25 mouse cellular contexts compared by ENCODE assay signal in the genomic region with DNA sequence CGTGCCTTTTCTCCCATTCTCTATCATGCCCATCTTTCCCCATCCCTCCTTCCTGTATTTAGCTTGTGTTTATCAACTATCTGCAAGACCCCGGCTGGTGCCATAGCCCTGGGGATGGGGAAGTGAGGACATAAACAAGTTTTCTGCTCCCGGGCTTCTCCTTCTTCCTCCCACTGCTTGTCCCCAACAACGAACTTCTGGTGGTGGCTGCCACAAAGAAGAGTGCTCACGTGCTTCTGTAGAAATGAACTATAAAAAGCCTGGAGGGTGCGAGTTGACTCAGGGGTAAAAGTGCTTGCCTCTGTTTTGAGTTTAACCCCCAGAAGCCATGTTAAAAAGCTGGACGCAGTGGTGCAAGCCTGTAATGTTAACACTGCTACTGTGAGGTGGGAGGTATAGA. TPM values are rescaled to one million over a fixed set of nuclear protein-coding genes. Genes with fewer than 3 reads are reported as not detected.
A peak's percentile ranks its signal among the peaks of the same experiment; 100 is the strongest.
DNase-seq lines count a peak whose midpoint lies in the region; ATAC-seq and TF ChIP-seq lines count a peak whose summit lies in the region.
"Had no signal": no experiment of that assay in that cellular context is flagged by ENCODE, and none has a peak within 500 bp of the region (broad histone marks: within the 10 kb centered on the region; RNA-seq: fewer than 3 reads in every experiment).

No protein-coding gene starts in this region.

- no peak overlapping the region for H3K4me2 ChIP-seq in liver, embryonic 11.5 days
- H3K4me2 ChIP-seq in heart, embryonic 13.5 days, result peak overlapping the region; percentile 13; the same call in 1 of the 2 replicates
- H3K4me2 ChIP-seq in liver, postnatal 0 days (ENCODE audit: low read depth, low read length), result no peak overlapping the region
- H3K4me2 ChIP-seq: hindbrain, embryonic 14.5 days; lung, embryonic 15.5 days; midbrain, embryonic 13.5 days had no signal

- intact Hi-C loops in left cerebral cortex, postnatal 25 days (cut with DNase I), result loop anchor here (5.0 kb wide), 1 partner anchor 243 kb away; no protein-coding TSS in a partner anchor
- intact Hi-C loops in left cerebral cortex, adult 2 months (cut with DNase I), result loop anchor here (5.0 kb wide), 1 partner anchor 243 kb away; no protein-coding TSS in a partner anchor

- no peak for TF ChIP-seq EP300 in liver, postnatal 0 days (IDR thresholded peaks at IDR 0.05; ENCODE audit: low read depth)

- no peaks in the 10 kb centered on the region for H3K4me1 ChIP-seq in liver, embryonic 11.5 days (replicated peaks; ENCODE audit: control insufficient read depth, insufficient read depth, low read length)
- H3K4me1 ChIP-seq in bone marrow macrophage, adult 2 months (ENCODE audit: control insufficient read depth, insufficient read depth, low read length), result peaks cover 43% of the 10 kb centered on the region
- peaks cover 12% of the 10 kb centered on the region for H3K4me1 ChIP-seq in heart, embryonic 13.5 days
- H3K4me1 ChIP-seq in liver, postnatal 0 days (ENCODE audit: insufficient read depth), result no peaks in the 10 kb centered on the region; the same call in 1 of the 2 replicates
- H3K4me1 ChIP-seq: lung, embryonic 15.5 days; midbrain, embryonic 13.5 days had no signal

- TF ChIP-seq POLR2A in bone marrow macrophage, adult 2 months (IDR thresholded peaks at IDR 0.05; ENCODE audit: borderline replicate concordance, low read depth, low read length), result no peak

- no peak for ATAC-seq in liver, embryonic 11.5 days (replicated peaks; ENCODE audit: low FRiP score)
- ATAC-seq in heart, embryonic 13.5 days (ENCODE audit: extremely low read depth, insufficient number of reproducible peaks, low FRiP score, low TSS enrichment), result no peak
- no peak for ATAC-seq in liver, postnatal 0 days
- ATAC-seq: CD4-positive, CD25-positive, alpha-beta regulatory T cell, adult 4 months; forebrain, embryonic 16.5 days; intestine, embryonic 16.5 days; midbrain, embryonic 13.5 days had no signal

- no peaks in the 10 kb centered on the region for H3K9me3 ChIP-seq in liver, embryonic 11.5 days (ENCODE audit: control insufficient read depth, low read length)
- H3K9me3 ChIP-seq in heart, embryonic 13.5 days, result 0 out of 2 replicates have a peak, but pooled peaks cover 7% of the 10 kb centered on the region
- no peaks in the 10 kb centered on the region; the same call in 1 of the 2 replicates for H3K9me3 ChIP-seq in liver, postnatal 0 days (ENCODE audit: low read length)
- H3K9me3 ChIP-seq: lung, embryonic 15.5 days; midbrain, embryonic 13.5 days had no signal

- no peak overlapping the region for H3K27ac ChIP-seq in liver, embryonic 11.5 days (ENCODE audit: low read depth, low read length)
- H3K27ac ChIP-seq in bone marrow macrophage, adult 2 months (ENCODE audit: insufficient read depth, low read depth, low read length), result peak overlapping the region; percentile 96
- H3K27ac ChIP-seq in heart, embryonic 13.5 days (replicated peaks), result no peak overlapping the region
- H3K27ac ChIP-seq in liver, postnatal 0 days (ENCODE audit: low read depth), result peak overlapping the region; percentile 60
- no peak overlapping the region for H3K27ac ChIP-seq in left cerebral cortex, adult 2 months
- H3K27ac ChIP-seq: hindbrain, embryonic 14.5 days; kidney, postnatal 0 days; lung, embryonic 15.5 days; midbrain, embryonic 13.5 days had no signal

- H3K27me3 ChIP-seq in liver, embryonic 11.5 days (replicated peaks; ENCODE audit: control insufficient read depth, insufficient read depth, low read length), result no peaks in the 10 kb centered on the region
- H3K27me3 ChIP-seq in heart, embryonic 13.5 days (replicated peaks), result 0 out of 2 replicates have a peak, but pooled peaks cover 4% of the 10 kb centered on the region
- H3K27me3 ChIP-seq in liver, postnatal 0 days (ENCODE audit: insufficient read depth, low read length), result no peaks in the 10 kb centered on the region

- no peak for TF ChIP-seq CTCF in bone marrow macrophage, adult 2 months (IDR thresholded peaks at IDR 0.05; ENCODE audit: low read depth, low read length)
- TF ChIP-seq CTCF in liver, postnatal 0 days (IDR thresholded peaks at IDR 0.05; ENCODE audit: low read depth), result no peak
- TF ChIP-seq CTCF in left cerebral cortex, adult 2 months (IDR thresholded peaks at IDR 0.05), result no peak

- no peaks in the 10 kb centered on the region for H3K36me3 ChIP-seq in liver, embryonic 11.5 days (ENCODE audit: control insufficient read depth, insufficient read depth, low read length)
- no peaks in the 10 kb centered on the region for H3K36me3 ChIP-seq in heart, embryonic 13.5 days
- no peaks in the 10 kb centered on the region for H3K36me3 ChIP-seq in liver, postnatal 0 days (replicated peaks; ENCODE audit: insufficient read depth, low read length)
- H3K36me3 ChIP-seq: lung, embryonic 15.5 days; midbrain, embryonic 13.5 days had no signal

- DNase-seq in liver, result peak; percentile 27
- DNase-seq in liver, embryonic 11.5 days (ENCODE audit: low spot score), result no peak
- no peak for DNase-seq in liver, postnatal 0 days
- no peak for DNase-seq in left cerebral cortex, postnatal 25 days (ENCODE audit: low spot score in 2 of 2)
- DNase-seq in left cerebral cortex, adult 2 months (ENCODE audit: extremely low spot score in 1 of 2, low spot score in 2 of 2), result no peak
- no peak for DNase-seq in gastrocnemius, postnatal 4 days (ENCODE audit: low spot score in 2 of 2)
- DNase-seq: cerebellum, adult 11 months; cerebellum, postnatal 25 days had no signal

- H3K9ac ChIP-seq in liver, embryonic 11.5 days (ENCODE audit: low read depth, low read length), result no peak overlapping the region
- no peak overlapping the region for H3K9ac ChIP-seq in heart, embryonic 13.5 days
- H3K9ac ChIP-seq in liver, postnatal 0 days (replicated peaks), result no peak overlapping the region
- H3K9ac ChIP-seq: hindbrain, embryonic 14.5 days; lung, embryonic 15.5 days; midbrain, embryonic 13.5 days had no signal

- WGBS in liver, embryonic 11.5 days, result 26% methylated on average over 7 of the region's 7 CpGs
- 15% methylated on average over 7 of the region's 7 CpGs for WGBS in heart, embryonic 13.5 days
- 15% methylated on average over 7 of the region's 7 CpGs for WGBS in liver, postnatal 0 days (ENCODE audit: insufficient replicate concordance)

- H3K4me3 ChIP-seq in liver, embryonic 11.5 days (ENCODE audit: low read depth, low read length), result no peak overlapping the region
- no peak overlapping the region for H3K4me3 ChIP-seq in bone marrow macrophage, adult 2 months (ENCODE audit: insufficient read depth, low read length)
- H3K4me3 ChIP-seq in heart, embryonic 13.5 days, result no peak overlapping the region
- H3K4me3 ChIP-seq in liver, postnatal 0 days (ENCODE audit: low read depth, low read length), result no peak overlapping the region
- no peak overlapping the region for H3K4me3 ChIP-seq in left cerebral cortex, adult 2 months
- H3K4me3 ChIP-seq: lung, embryonic 15.5 days; midbrain, embryonic 13.5 days had no signal

RNA-seq across cellular contexts. Expression of a gene that starts 19.2 kb away (rescaled TPM):
- 0.49 and 0.55 TPM in 2 replicates for polyA plus RNA-seq in liver, embryonic 11.5 days (2014; fragmentation: Nextera tagmentation; extraction: Ambion mirVana)
- 194 and 220 TPM in 2 replicates for polyA plus RNA-seq in bone marrow macrophage, adult 2 months (2012; ENCODE audit: insufficient read depth, insufficient read length, missing spikeins)
- 0.45 and 0.49 TPM in 2 replicates for polyA plus RNA-seq in heart, embryonic 13.5 days (2015; fragmentation: Nextera tagmentation; extraction: Ambion mirVana)
- 1.8 and 2.5 TPM in 2 replicates for polyA plus RNA-seq in liver, postnatal 0 days (2015; fragmentation: Nextera tagmentation; extraction: Ambion mirVana)
- total RNA-seq in left cerebral cortex, postnatal 25 days (2021), result not detected
- total RNA-seq in left cerebral cortex, adult 2 months (2021), result not detected
- 1 to 10 TPM in 1 of 2 experiments, under 1 TPM in 1; 0.49 to 1.1 TPM for total RNA-seq in gastrocnemius, postnatal 4 days (2021)
- total RNA-seq: layer of hippocampus, adult 18-20 months; left cerebral cortex, adult 18-20 months; MEL had no signal
- polyA plus RNA-seq: embryonic facial prominence, embryonic 11.5 days; limb, embryonic 11.5 days had no signal

RNA-seq across cellular contexts. Expression of a gene that starts 25.1 kb away (rescaled TPM):
- polyA plus RNA-seq in liver, embryonic 11.5 days (2014; fragmentation: Nextera tagmentation; extraction: Ambion mirVana), result 4.1 and 5.4 TPM in 2 replicates
- polyA plus RNA-seq in bone marrow macrophage, adult 2 months (2012; ENCODE audit: insufficient read depth, insufficient read length, missing spikeins), result 202 and 239 TPM in 2 replicates
- 0.82 and 1.4 TPM in 2 replicates for polyA plus RNA-seq in heart, embryonic 13.5 days (2015; fragmentation: Nextera tagmentation; extraction: Ambion mirVana)
- polyA plus RNA-seq in liver, postnatal 0 days (2015; fragmentation: Nextera tagmentation; extraction: Ambion mirVana), result 7.7 and 9.7 TPM in 2 replicates
- under 1 TPM; 0.37 to 0.55 TPM for total RNA-seq in left cerebral cortex, postnatal 25 days (2021)
- under 1 TPM; 0.56 to 0.84 TPM for total RNA-seq in left cerebral cortex, adult 2 months (2021)
- 1 to 10 TPM; 1.3 to 2.0 TPM for total RNA-seq in gastrocnemius, postnatal 4 days (2021)
- total RNA-seq: MEL had no signal

RNA-seq across cellular contexts. Expression of a gene that starts 54.0 kb away (rescaled TPM):
- polyA plus RNA-seq in liver, embryonic 11.5 days (2014; fragmentation: Nextera tagmentation; extraction: Ambion mirVana), result not detected in 2 replicates
- 1.5 and 1.7 TPM in 2 replicates for polyA plus RNA-seq in bone marrow macrophage, adult 2 months (2012; ENCODE audit: insufficient read depth, insufficient read length, missing spikeins)
- polyA plus RNA-seq in heart, embryonic 13.5 days (2015; fragmentation: Nextera tagmentation; extraction: Ambion mirVana), result not detected in 2 replicates
- 0.29 TPM in 1 of 2 replicates, not detected in the other for polyA plus RNA-seq in liver, postnatal 0 days (2015; fragmentation: Nextera tagmentation; extraction: Ambion mirVana)
- not detected for total RNA-seq in left cerebral cortex, postnatal 25 days (2021)
- not detected for total RNA-seq in left cerebral cortex, adult 2 months (2021)
- total RNA-seq in gastrocnemius, postnatal 4 days (2021), result not detected
- total RNA-seq: heart, adult 18-20 months; layer of hippocampus, adult 18-20 months; left cerebral cortex, adult 18-20 months; MEL; neutrophil, adult 5-6 weeks had no signal
- polyA plus RNA-seq: CD4-positive, CD25-positive, alpha-beta regulatory T cell, adult 4 months; embryonic facial prominence, embryonic 11.5 days; forebrain, embryonic 16.5 days; hindbrain, embryonic 14.5 days; intestine, embryonic 16.5 days; kidney, postnatal 0 days; limb, embryonic 11.5 days; lung, embryonic 15.5 days; midbrain, embryonic 13.5 days; small intestine, adult 2 months had no signal

Comparison
In these comparisons a context has a peak if more than half of its experiments do, and no peak if none do; other contexts are left out.
1. H3K27ac ChIP-seq: peak in bone marrow macrophage, adult 2 months (single experiment) and liver, postnatal 0 days (single experiment); none in liver, embryonic 11.5 days (single experiment), heart, embryonic 13.5 days (single experiment) and left cerebral cortex, adult 2 months (single experiment).
2. RNA of a gene that starts 19.2 kb away (polyA plus RNA-seq): 194 to 220 TPM in bone marrow macrophage, adult 2 months; 1.8 to 2.5 TPM in liver, postnatal 0 days, 0.49 to 0.55 TPM in liver, embryonic 11.5 days and 0.45 to 0.49 TPM in heart, embryonic 13.5 days; every median in the first group is over 10 times any median in the second.
3. RNA of a gene that starts 25.1 kb away (polyA plus RNA-seq): 202 to 239 TPM in bone marrow macrophage, adult 2 months; 7.7 to 9.7 TPM in liver, postnatal 0 days, 4.1 to 5.4 TPM in liver, embryonic 11.5 days and 0.82 to 1.4 TPM in heart, embryonic 13.5 days; every median in the first group is over 10 times any median in the second.